Mouse (Mus musculus) liver, embryonic 14.5 days (tissue): ENCODE measurements around the gene Iah1. TPM values are rescaled to one million over a fixed set of nuclear protein-coding genes. Genes with fewer than 3 reads are reported as not detected.

ENCODE experiments used
- ATAC-seq: fragments of 200-750 bp; cut with Nextera tagmentation; 2 replicates; pipeline ENCODE4 v1.8.0; 2017; ENCODE audit warnings: moderate number of reproducible peaks, mild to moderate bottlenecking, moderate library complexity; ENCODE audit not compliant: insufficient read depth
- DNase-seq, 3 experiments: peaks; one replicate each; pipeline ENCODE4 v3.0.0-alpha.2; 2012 to 2013; ENCODE audit warnings: low read depth in 3 of 3, low spot score in 3 of 3
- H3K27ac ChIP-seq: fragments of 300-500 bp; sonication (generic); 2 replicates; pipeline ENCODE4 v1.5.1; 2014; ENCODE audit warnings: moderate library complexity, mild to moderate bottlenecking, control low read depth, inconsistent platforms
- H3K27me3 ChIP-seq: fragments of 300-500 bp; sonication (generic); 2 replicates; pipeline ENCODE4 v1.6.1; 2014; ENCODE audit warnings: mild to moderate bottlenecking, low read length, moderate library complexity; ENCODE audit not compliant: control insufficient read depth, insufficient read depth
- H3K36me3 ChIP-seq: fragments of 300-500 bp; sonication (generic); replicated peaks from 2 replicates; pipeline ENCODE4 v1.6.1; 2014; ENCODE audit warnings: low read depth; ENCODE audit not compliant: control insufficient read depth, insufficient read depth
- H3K4me1 ChIP-seq, 2 experiments: fragments of 200-500 bp in 1 of 2; fragments of 300-500 bp in 1 of 2; sonication (generic) in 1 of 2; replicated peaks; 2 replicates each; pipeline ENCODE4 v1.6.1; 2012 to 2014; ENCODE audit warnings: antibody characterized with exemption in 1 of 2, inconsistent platforms in 1 of 2, low read length in 1 of 2; ENCODE audit not compliant: control insufficient read depth in 2 of 2, insufficient read depth in 2 of 2
- H3K4me2 ChIP-seq: fragments of 300-500 bp; sonication (generic); 2 replicates; pipeline ENCODE4 v1.6.1; 2014; ENCODE audit warnings: low read depth, mild to moderate bottlenecking, control low read depth, moderate library complexity
- H3K4me3 ChIP-seq, 2 experiments: fragments of 200-500 bp in 1 of 2; fragments of 300-500 bp in 1 of 2; sonication (generic) in 1 of 2; 2 replicates each; pipeline ENCODE4 v1.5.1; 2012 to 2014; ENCODE audit warnings: low read depth in 2 of 2, low read length in 2 of 2, mild to moderate bottlenecking in 2 of 2, control low read depth in 1 of 2, inconsistent platforms in 1 of 2, moderate library complexity in 1 of 2; ENCODE audit not compliant: insufficient read depth in 1 of 2
- H3K9ac ChIP-seq: fragments of 300-500 bp; sonication (generic); replicated peaks from 2 replicates; pipeline ENCODE4 v1.6.1; 2014; ENCODE audit warnings: mild to moderate bottlenecking, control low read depth, moderate library complexity
- H3K9me3 ChIP-seq: fragments of 300-500 bp; sonication (generic); 2 replicates; pipeline ENCODE4 v1.6.1; 2016; ENCODE audit warnings: low read length, mixed read lengths; ENCODE audit not compliant: control insufficient read depth
- CTCF ChIP-seq: IDR thresholded peaks from 2 replicates; pipeline ENCODE4 v1.5.1; 2016; ENCODE audit warnings: antibody characterized with exemption, low read depth, control low read depth
- EP300 ChIP-seq: IDR thresholded peaks from 2 replicates; pipeline ENCODE4 v1.6.1; 2016; ENCODE audit warnings: antibody characterized with exemption, low read depth
- WGBS: fragments of 180-500 bp; shearing (Covaris S2); extraction: QIAGEN DNeasy Blood & Tissue Kit; methylation state at CpG from one replicate; pipeline ENCODE4 v1.1.7; 2014; ENCODE audit not compliant: insufficient replicate concordance; 5-methylcytosine and 5-hydroxymethylcytosine counted together
- polyA plus RNA-seq, 2 experiments: library from polyadenylated mRNA; depleted of rRNA in 1 of 2; stranded (reverse) in 1 of 2; unstranded in 1 of 2; fragments of >200 nt; fragmentation: Nextera tagmentation in 1 of 2; extraction: Ambion mirVana in 1 of 2; gene quantifications; 2 replicates each; pipeline versions ENCODE4 v1.2.1 to v1.2.3; 2012 to 2014

Iah1 gene
- polyA plus RNA-seq, 2 experiments = 27.2 to 34.0 TPM

DNA sequence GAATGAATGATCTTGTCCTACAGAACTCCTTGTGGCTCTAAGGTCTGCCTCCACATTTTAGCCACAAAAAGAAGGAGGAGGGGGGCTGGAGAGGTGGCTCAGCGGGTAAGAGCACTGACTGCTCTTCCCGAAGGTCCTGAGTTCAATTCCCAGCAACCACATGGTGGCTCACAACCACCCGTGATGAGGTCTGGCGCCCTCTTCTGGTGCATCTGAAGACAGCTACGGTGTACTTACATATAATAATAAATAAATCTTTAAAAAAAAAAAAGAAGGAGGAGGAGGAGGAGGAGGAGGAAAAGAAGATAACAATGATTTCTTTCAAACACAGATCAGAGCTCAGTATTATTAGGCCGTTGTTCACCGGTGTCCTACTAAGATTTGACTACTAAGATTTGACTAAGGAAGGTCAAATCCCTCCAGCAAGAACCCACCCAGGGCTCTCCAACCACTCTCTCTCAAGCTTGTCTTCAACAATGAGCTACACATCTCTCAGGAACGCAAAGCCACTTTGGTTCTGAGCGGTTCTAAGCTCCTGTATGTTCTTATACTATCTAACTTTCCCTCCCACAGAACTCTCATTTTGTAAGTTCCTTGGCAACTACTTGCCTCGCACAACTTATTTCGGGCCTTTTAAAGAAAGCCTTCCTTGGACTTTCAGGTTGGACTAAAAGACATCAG lies 31.3 kb upstream of the Iah1 start, which contains the start of gene Cpsf3:
Gene Cpsf3, plus strand, starts transcription at position 631 of the 681 bp plus-strand sequence.
- Histone ChIP-seq H3K36me3 (no peaks in the 10 kb centered on the region), H3K4me3 (peak within 1 kb of the TSS; percentile 94 to 95), H3K9me3 (no peaks in the 10 kb centered on the region), H3K27ac (peak within 1 kb of the TSS; percentile 57), H3K4me1 (peaks cover 12 to 15% of the 10 kb centered on the region in 2 experiments), H3K9ac (peak within 1 kb of the TSS; percentile 91), H3K27me3 (no peaks in the 10 kb centered on the region), H3K4me2 (peak within 1 kb of the TSS; percentile 99)
- TF ChIP-seq EP300 = no peak
- peak; percentile 47 for TF ChIP-seq CTCF
- 50% methylated on average over 11 of the region's 11 CpGs for WGBS
- ATAC-seq (no peak), DNase-seq (no peak)

DNA sequence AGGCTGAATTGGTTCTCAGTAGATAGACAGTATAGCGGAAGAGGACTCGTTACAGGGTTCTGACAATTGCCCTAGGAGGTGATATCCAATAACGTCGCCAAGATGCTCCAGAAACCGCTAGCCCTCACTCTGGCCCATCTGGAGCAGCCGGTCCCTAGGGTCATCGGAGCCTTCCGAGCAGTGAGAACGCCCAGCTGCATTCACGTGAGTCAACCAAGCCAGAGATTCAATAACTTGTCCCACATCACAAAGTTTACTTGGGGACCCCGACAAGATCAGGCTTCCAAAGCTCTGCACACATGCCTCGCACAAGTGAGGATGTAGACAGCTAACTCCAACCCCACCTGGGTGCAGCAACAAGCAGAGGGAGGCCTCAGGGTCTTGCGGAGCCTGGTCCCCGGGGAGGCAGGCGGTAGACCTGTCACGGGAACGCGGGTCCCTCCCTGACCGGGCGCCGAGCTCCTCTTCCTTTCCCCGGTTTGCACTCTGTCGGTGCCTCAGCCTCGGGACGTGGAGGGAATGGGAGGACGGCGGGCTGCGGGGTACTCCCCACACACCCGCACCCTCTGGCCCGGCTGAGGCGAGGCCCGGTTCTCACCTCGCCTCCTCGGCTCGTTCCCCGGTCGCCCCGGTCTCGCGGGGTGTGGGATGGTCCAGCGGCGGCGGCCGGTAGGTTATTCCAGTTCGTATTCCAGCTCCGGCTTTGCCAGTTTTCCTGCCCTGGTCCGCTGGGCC lies 30.5 kb upstream of the Iah1 start:
- Histone ChIP-seq H3K27ac (peak overlapping the region; percentile 57), H3K4me2 (peak overlapping the region; percentile 99), H3K4me3 (peak overlapping the region; percentile 94 to 95), H3K9ac (peak overlapping the region; percentile 91), H3K4me1 (peaks cover 12 to 15% of the 10 kb centered on the region in 2 experiments), H3K27me3 (no peaks in the 10 kb centered on the region), H3K9me3 (no peaks in the 10 kb centered on the region), H3K36me3 (peaks cover 5% of the 10 kb centered on the region; the same call in 1 of the 2 replicates)
- TF ChIP-seq EP300 (no peak), CTCF (no peak)
- peak; percentile 81 for ATAC-seq
- no peak for DNase-seq
- under 1% methylated on average over 47 of the region's 47 CpGs for WGBS

GRCm38 (mm10) chr12:21286243-21286622 lies 30.0 kb upstream of the Iah1 start, which contains the start of gene Itgb1bp1:
Gene Itgb1bp1 (minus strand): TSS chr12:21286284.
- peak; percentile 93 for ATAC-seq
- H3K36me3 ChIP-seq = peaks cover 5% of the 10 kb centered on the region; the same call in 1 of the 2 replicates
- no peaks in the 10 kb centered on the region for H3K27me3 ChIP-seq
- no peaks in the 10 kb centered on the region for H3K9me3 ChIP-seq
- peak within 1 kb of the TSS; percentile 99 for H3K4me2 ChIP-seq
- peak within 1 kb of the TSS; percentile 91 for H3K9ac ChIP-seq
- DNase-seq = peak; percentile 96
- H3K27ac ChIP-seq = peak within 1 kb of the TSS; percentile 66
- peaks cover 12 to 15% of the 10 kb centered on the region in 2 experiments for H3K4me1 ChIP-seq
- WGBS = 0% methylated on average over 28 of the region's 28 CpGs
- peak within 1 kb of the TSS; percentile 94 to 95 for H3K4me3 ChIP-seq
- TF ChIP-seq EP300 (no peak), CTCF (no peak)

DNA sequence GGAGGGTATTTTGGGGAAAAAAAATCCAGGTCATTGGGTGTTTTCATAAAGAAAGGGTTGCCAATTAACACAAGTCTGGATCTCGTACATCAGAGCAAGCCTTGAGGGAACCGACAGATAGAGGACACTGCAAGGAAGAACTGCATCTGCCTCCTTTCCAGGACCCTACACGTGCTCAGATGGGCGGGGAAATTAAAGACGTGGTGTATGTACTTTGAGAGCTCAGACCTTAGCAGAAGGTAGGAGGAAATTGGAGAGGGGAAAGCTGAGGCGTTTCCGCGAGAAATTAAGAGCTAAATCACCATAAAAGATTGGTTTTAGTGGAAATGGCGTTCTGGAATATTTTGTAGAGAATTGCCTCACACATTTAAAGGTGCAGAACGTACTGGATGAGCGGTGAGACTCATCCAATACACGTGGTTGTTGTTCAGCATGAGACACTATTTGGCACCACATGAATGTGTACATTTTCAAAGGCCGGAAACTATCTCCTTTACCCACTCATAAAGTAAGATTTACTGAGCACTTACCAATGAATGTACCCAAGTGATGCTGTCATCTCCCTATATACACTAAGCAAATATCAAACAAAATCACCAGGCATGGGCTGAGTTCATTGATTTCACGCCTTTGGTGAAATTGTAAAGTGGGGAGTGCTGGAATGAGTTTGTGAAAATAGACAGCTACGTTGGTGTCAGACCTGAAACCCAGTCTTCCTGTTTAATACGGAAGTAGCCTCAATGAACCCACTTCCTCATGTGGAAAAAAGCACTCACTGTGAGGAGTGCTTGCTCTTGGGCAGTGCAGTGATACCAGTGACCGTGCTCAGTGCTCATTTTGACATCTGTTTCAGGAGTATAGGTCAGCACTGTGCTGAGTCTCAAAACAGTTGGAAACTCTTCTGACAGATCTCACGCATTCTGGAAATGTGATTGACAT lies 29.2 kb upstream of the Iah1 start:
- H3K27me3 ChIP-seq = no peaks in the 10 kb centered on the region
- peak overlapping the region; percentile 99 for H3K4me2 ChIP-seq
- WGBS = 11% methylated on average over 18 of the region's 18 CpGs
- no peaks in the 10 kb centered on the region for H3K9me3 ChIP-seq
- peak overlapping the region; percentile 66 for H3K27ac ChIP-seq
- peak overlapping the region; percentile 94 to 95 for H3K4me3 ChIP-seq
- TF ChIP-seq CTCF = no peak
- no peak for TF ChIP-seq EP300
- no peak for ATAC-seq
- H3K9ac ChIP-seq = peak overlapping the region; percentile 91
- no peak for DNase-seq
- H3K36me3 ChIP-seq = peaks cover 5% of the 10 kb centered on the region; the same call in 1 of the 2 replicates
- peaks cover 12 to 15% of the 10 kb centered on the region in 2 experiments for H3K4me1 ChIP-seq
